Mouse (Mus musculus): ENCODE data around the gene Pigq. TPM values are rescaled to one million over a fixed set of nuclear protein-coding genes. Genes with fewer than 3 reads are reported as not detected.

The Pigq gene
- polyA plus RNA-seq, 2 experiments: 48.8 to 95.4 TPM

GRCm38 (mm10) chr17:25922120-25922519 lies 22.6 kb downstream of the Pigq start:
- WGBS: 88% methylated on average over 5 of the region's 5 CpGs
- H3K4me1 ChIP-seq (ENCODE audit: control insufficient read depth, insufficient read depth, low read length): peaks cover 10% of the 10 kb centered on the region; the same call in 1 of the 2 replicates
- H3K9me3 ChIP-seq (ENCODE audit: control insufficient read depth, low read length): no peaks in the 10 kb centered on the region
- no peaks in the 10 kb centered on the region for H3K27me3 ChIP-seq (ENCODE audit: control insufficient read depth, insufficient read depth, low read length)
- no peak for DNase-seq (ENCODE audit: low spot score)
- H3K4me3 ChIP-seq (replicated peaks; ENCODE audit: low read length): no peak overlapping the region
- ATAC-seq (ENCODE audit: low FRiP score, low read depth): no peak
- no peak for TF ChIP-seq POLR2A (IDR thresholded peaks at IDR 0.05; ENCODE audit: borderline replicate concordance, extremely low read depth, insufficient read depth, insufficient read length)
- H3K36me3 ChIP-seq (ENCODE audit: control insufficient read depth, insufficient read depth, low read length): peaks cover 19% of the 10 kb centered on the region
- no peak overlapping the region for H3K4me2 ChIP-seq (replicated peaks; ENCODE audit: low read depth, low read length, severe bottlenecking)
- no peak overlapping the region for H3K27ac ChIP-seq (replicated peaks; ENCODE audit: low read depth, low read length)
- H3K9ac ChIP-seq (ENCODE audit: low read depth, low read length, severe bottlenecking): no peak overlapping the region

- peaks cover 4% of the 10 kb centered on the region; the same call in 1 of the 2 replicates for H3K36me3 ChIP-seq (ENCODE audit: control insufficient read depth, insufficient read depth, low read length)
- H3K4me1 ChIP-seq (ENCODE audit: control insufficient read depth, insufficient read depth, low read length): peaks cover 10% of the 10 kb centered on the region; the same call in 1 of the 2 replicates
- H3K9me3 ChIP-seq (ENCODE audit: control insufficient read depth, low read length): no peaks in the 10 kb centered on the region
- H3K27me3 ChIP-seq (ENCODE audit: control insufficient read depth, insufficient read depth, low read length): no peaks in the 10 kb centered on the region
- peak overlapping the region; percentile 60 for H3K4me2 ChIP-seq (replicated peaks; ENCODE audit: low read depth, low read length, severe bottlenecking)
- peak overlapping the region; percentile 67 for H3K9ac ChIP-seq (ENCODE audit: low read depth, low read length, severe bottlenecking)
- DNase-seq (ENCODE audit: low spot score) (peak; percentile 100), ATAC-seq (ENCODE audit: low FRiP score, low read depth) (peak; percentile 96)
- H3K27ac ChIP-seq (replicated peaks; ENCODE audit: low read depth, low read length): peak overlapping the region; percentile 82
- TF ChIP-seq POLR2A (IDR thresholded peaks at IDR 0.05; ENCODE audit: borderline replicate concordance, extremely low read depth, insufficient read depth, insufficient read length): no peak
- WGBS: 0% methylated on average over 30 of the region's 40 CpGs
- peak overlapping the region; percentile 89 for H3K4me3 ChIP-seq (replicated peaks; ENCODE audit: low read length)
Observed at GRCm38 (mm10) chr17:25919786-25920642, 24.7 kb downstream of the Pigq start.

GRCm38 (mm10) chr17:25919144-25919785 lies 25.5 kb downstream of the Pigq start, which contains the start of gene Rab40c:
Gene Rab40c (minus strand): TSS chr17:25919727.
- peak within 1 kb of the TSS; percentile 60 for H3K4me2 ChIP-seq (replicated peaks; ENCODE audit: low read depth, low read length, severe bottlenecking)
- H3K4me1 ChIP-seq (ENCODE audit: control insufficient read depth, insufficient read depth, low read length): peaks cover 10% of the 10 kb centered on the region; the same call in 1 of the 2 replicates
- TF ChIP-seq POLR2A (IDR thresholded peaks at IDR 0.05; ENCODE audit: borderline replicate concordance, extremely low read depth, insufficient read depth, insufficient read length): no peak
- peaks cover 4% of the 10 kb centered on the region; the same call in 1 of the 2 replicates for H3K36me3 ChIP-seq (ENCODE audit: control insufficient read depth, insufficient read depth, low read length)
- no peaks in the 10 kb centered on the region for H3K9me3 ChIP-seq (ENCODE audit: control insufficient read depth, low read length)
- H3K4me3 ChIP-seq (replicated peaks; ENCODE audit: low read length): peak within 1 kb of the TSS; percentile 89
- H3K27me3 ChIP-seq (ENCODE audit: control insufficient read depth, insufficient read depth, low read length): no peaks in the 10 kb centered on the region
- under 1% methylated on average over 47 of the region's 78 CpGs for WGBS
- DNase-seq (ENCODE audit: low spot score) (peak; percentile 9), ATAC-seq (ENCODE audit: low FRiP score, low read depth) (no peak)
- peak within 1 kb of the TSS; percentile 85 for H3K9ac ChIP-seq (ENCODE audit: low read depth, low read length, severe bottlenecking)
- peak within 1 kb of the TSS; percentile 82 for H3K27ac ChIP-seq (replicated peaks; ENCODE audit: low read depth, low read length)

GRCm38 (mm10) chr17:25918037-25918750 lies 26.5 kb downstream of the Pigq start:
- H3K36me3 ChIP-seq (ENCODE audit: control insufficient read depth, insufficient read depth, low read length): peaks cover 6% of the 10 kb centered on the region
- no peak overlapping the region for H3K27ac ChIP-seq (replicated peaks; ENCODE audit: low read depth, low read length)
- 87% methylated on average over 9 of the region's 9 CpGs for WGBS
- ATAC-seq (ENCODE audit: low FRiP score, low read depth): no peak
- no peak for TF ChIP-seq POLR2A (IDR thresholded peaks at IDR 0.05; ENCODE audit: borderline replicate concordance, extremely low read depth, insufficient read depth, insufficient read length)
- peak overlapping the region; percentile 58 for H3K4me2 ChIP-seq (replicated peaks; ENCODE audit: low read depth, low read length, severe bottlenecking)
- no peak for DNase-seq (ENCODE audit: low spot score)
- H3K4me1 ChIP-seq (ENCODE audit: control insufficient read depth, insufficient read depth, low read length): peaks cover 10% of the 10 kb centered on the region; the same call in 1 of the 2 replicates
- H3K9ac ChIP-seq (ENCODE audit: low read depth, low read length, severe bottlenecking): peak overlapping the region; percentile 85
- no peaks in the 10 kb centered on the region for H3K9me3 ChIP-seq (ENCODE audit: control insufficient read depth, low read length)
- peak overlapping the region; percentile 89 for H3K4me3 ChIP-seq (replicated peaks; ENCODE audit: low read length)
- H3K27me3 ChIP-seq (ENCODE audit: control insufficient read depth, insufficient read depth, low read length): no peaks in the 10 kb centered on the region

Data from limb, embryonic 14.5 days (tissue).